Mouse (Mus musculus): Measurements from ENCODE around the gene Brix1.
"Not testable (repeated sequence)": the region's sequence is repeated elsewhere in the genome, so short reads cannot be mapped to it uniquely, and the experiment has no call there.

Gene Brix1

GRCm38 (mm10) chr15:10485484-10486364, at the start of gene Brix1, which contains the start of gene Rad1:
Gene Brix1, minus strand, starts transcription at chr15:10485947.
Gene Rad1, plus strand, starts transcription at chr15:10486018.
- peak; percentile 92 for DNase-seq (ENCODE audit: inconsistent ontology term)

- DNase-seq (ENCODE audit: inconsistent ontology term), result no peak
Measured at GRCm38 (mm10) chr15:10534591-10534990, 48.8 kb upstream of the Brix1 start.

GRCm38 (mm10) chr15:10533361-10533760, 47.6 kb upstream of the Brix1 start:
- not testable (repeated sequence) for DNase-seq (ENCODE audit: inconsistent ontology term)

GRCm38 (mm10) chr15:10531352-10531751, 45.6 kb upstream of the Brix1 start:
- DNase-seq (ENCODE audit: inconsistent ontology term), result no peak

- peak; percentile 91 for DNase-seq (ENCODE audit: inconsistent ontology term)
Measured at GRCm38 (mm10) chr15:10525896-10526295, 40.1 kb upstream of the Brix1 start.

- peak; percentile 87 for DNase-seq (ENCODE audit: inconsistent ontology term)
Measured at GRCm38 (mm10) chr15:10515166-10515565, 29.4 kb upstream of the Brix1 start.

- DNase-seq (ENCODE audit: inconsistent ontology term), result no peak
Measured at GRCm38 (mm10) chr15:10506099-10506498, 20.4 kb upstream of the Brix1 start.

GRCm38 (mm10) chr15:10500838-10501719, 15.3 kb upstream of the Brix1 start:
- DNase-seq (ENCODE audit: inconsistent ontology term), result peak; percentile 45

- DNase-seq (ENCODE audit: inconsistent ontology term), result no peak
Measured at GRCm38 (mm10) chr15:10500035-10500434, 14.3 kb upstream of the Brix1 start.

- DNase-seq (ENCODE audit: inconsistent ontology term), result no peak
Measured at GRCm38 (mm10) chr15:10499593-10499992, 13.8 kb upstream of the Brix1 start.

GRCm38 (mm10) chr15:10496696-10497095, 10.9 kb upstream of the Brix1 start:
- not testable (repeated sequence) for DNase-seq (ENCODE audit: inconsistent ontology term)

GRCm38 (mm10) chr15:10495944-10496343, 10.2 kb upstream of the Brix1 start:
- DNase-seq (ENCODE audit: inconsistent ontology term), result no peak

- DNase-seq (ENCODE audit: inconsistent ontology term), result no peak
Measured at GRCm38 (mm10) chr15:10490101-10490500, 4.4 kb upstream of the Brix1 start.

- no peak for DNase-seq (ENCODE audit: inconsistent ontology term)
Measured at GRCm38 (mm10) chr15:10487246-10487645, 1.5 kb upstream of the Brix1 start.

GRCm38 (mm10) chr15:10486365-10486839, 655 bp upstream of the Brix1 start:
- DNase-seq (ENCODE audit: inconsistent ontology term), result peak; percentile 5

GRCm38 (mm10) chr15:10470941-10471340, 14.8 kb downstream of the Brix1 start:
- DNase-seq (ENCODE audit: inconsistent ontology term), result no peak

GRCm38 (mm10) chr15:10470151-10470831, 15.5 kb downstream of the Brix1 start, which contains the start of gene Dnajc21:
Gene Dnajc21, minus strand, starts transcription at chr15:10470516.
- peak; percentile 95 for DNase-seq (ENCODE audit: inconsistent ontology term)

- no peak for DNase-seq (ENCODE audit: inconsistent ontology term)
Measured at GRCm38 (mm10) chr15:10469641-10470150, 16.1 kb downstream of the Brix1 start.

GRCm38 (mm10) chr15:10468761-10469160, 17.0 kb downstream of the Brix1 start:
- no peak for DNase-seq (ENCODE audit: inconsistent ontology term)

- DNase-seq (ENCODE audit: inconsistent ontology term), result no peak
Measured at GRCm38 (mm10) chr15:10464678-10465077, 21.1 kb downstream of the Brix1 start.

GRCm38 (mm10) chr15:10463555-10463954, 22.2 kb downstream of the Brix1 start:
- DNase-seq (ENCODE audit: inconsistent ontology term), result no peak
